In genomic region chr2:147980929-147981479, GRCm38 (mm10) we compare ENCODE assay signal across 20 mouse cellular contexts.
A peak's percentile ranks its signal among the peaks of the same experiment; 100 is the strongest.
DNase-seq lines count a peak whose midpoint lies in the region; ATAC-seq lines count a peak whose summit lies in the region.
"Had no signal": no experiment of that assay in that cellular context is flagged by ENCODE, and none has a peak within 500 bp of the region (broad histone marks: within the 10 kb centered on the region; RNA-seq: fewer than 3 reads in every experiment).

No protein-coding gene starts in this region.

- no peak overlapping the region for H3K27ac ChIP-seq in hindbrain, embryonic 12.5 days
- H3K27ac ChIP-seq in hindbrain, embryonic 13.5 days: no peak overlapping the region
- H3K27ac ChIP-seq in kidney, embryonic 15.5 days: no peak overlapping the region
- H3K27ac ChIP-seq in forebrain, embryonic 10.5 days: no peak overlapping the region
- H3K27ac ChIP-seq: embryonic facial prominence, embryonic 10.5 days; gastrocnemius, adult 2 months; neural tube, embryonic 15.5 days had no signal

- peak; percentile 50 for ATAC-seq in hindbrain, embryonic 12.5 days (ENCODE audit: low FRiP score)
- ATAC-seq in hindbrain, embryonic 13.5 days (ENCODE audit: low FRiP score): no peak
- ATAC-seq in kidney, embryonic 15.5 days (replicated peaks; ENCODE audit: low FRiP score): no peak
- ATAC-seq: forebrain, postnatal 0 days; intestine, postnatal 0 days had no signal

- no peak overlapping the region for H3K4me3 ChIP-seq in hindbrain, embryonic 12.5 days
- H3K4me3 ChIP-seq in hindbrain, embryonic 13.5 days: no peak overlapping the region
- H3K4me3 ChIP-seq in kidney, embryonic 15.5 days (replicated peaks): no peak overlapping the region
- H3K4me3 ChIP-seq in forebrain, embryonic 10.5 days: no peak overlapping the region
- H3K4me3 ChIP-seq: embryonic facial prominence, embryonic 10.5 days; erythroblast, embryonic 14.5 days; gastrocnemius, adult 2 months; liver, embryonic 13.5 days; neural tube, embryonic 15.5 days had no signal

- no peaks in the 10 kb centered on the region for H3K9me3 ChIP-seq in hindbrain, embryonic 12.5 days (replicated peaks)
- no peaks in the 10 kb centered on the region for H3K9me3 ChIP-seq in hindbrain, embryonic 13.5 days
- H3K9me3 ChIP-seq in kidney, embryonic 15.5 days (replicated peaks): no peaks in the 10 kb centered on the region
- no peaks in the 10 kb centered on the region for H3K9me3 ChIP-seq in forebrain, embryonic 10.5 days
- H3K9me3 ChIP-seq: embryonic facial prominence, embryonic 10.5 days; liver, embryonic 13.5 days; neural tube, embryonic 15.5 days had no signal

- WGBS in hindbrain, embryonic 12.5 days: 23% methylated on average over 6 of the region's 6 CpGs
- WGBS in hindbrain, embryonic 13.5 days: 30% methylated on average over 6 of the region's 6 CpGs
- WGBS in kidney, embryonic 15.5 days: 68% methylated on average over 6 of the region's 6 CpGs
- 52% methylated on average over 6 of the region's 6 CpGs for WGBS in forebrain, embryonic 10.5 days

- H3K36me3 ChIP-seq in hindbrain, embryonic 12.5 days: no peaks in the 10 kb centered on the region
- H3K36me3 ChIP-seq in hindbrain, embryonic 13.5 days: no peaks in the 10 kb centered on the region
- no peaks in the 10 kb centered on the region for H3K36me3 ChIP-seq in kidney, embryonic 15.5 days
- H3K36me3 ChIP-seq in forebrain, embryonic 10.5 days (replicated peaks): no peaks in the 10 kb centered on the region
- H3K36me3 ChIP-seq: embryonic facial prominence, embryonic 10.5 days; liver, embryonic 13.5 days; neural tube, embryonic 15.5 days had no signal

- no peak overlapping the region for H3K4me2 ChIP-seq in hindbrain, embryonic 12.5 days (replicated peaks)
- no peak overlapping the region for H3K4me2 ChIP-seq in hindbrain, embryonic 13.5 days
- no peak overlapping the region for H3K4me2 ChIP-seq in kidney, embryonic 15.5 days
- H3K4me2 ChIP-seq: liver, embryonic 13.5 days; neural tube, embryonic 15.5 days had no signal

- DNase-seq in adrenal gland, adult 2 months: peak; percentile 35
- DNase-seq in adrenal gland, adult 18-20 months (ENCODE audit: low spot score in 2 of 2): no peak
- peak; percentile 2 for DNase-seq in retina, postnatal 1 day
- DNase-seq in retina, embryonic 14.5 days (ENCODE audit: low spot score): no peak
- DNase-seq in forebrain, embryonic 10.5 days (ENCODE audit: extremely low spot score, low spot score): no peak
- DNase-seq: cerebellum, adult 9-11 months; forebrain, postnatal 0 days; gastrocnemius, adult 2 months; kidney, postnatal 25 days; layer of hippocampus, adult 9-11 months; liver, embryonic 13.5 days; lung, postnatal 14 days; thymus, postnatal 36 days had no signal

- H3K9ac ChIP-seq in hindbrain, embryonic 12.5 days: no peak overlapping the region
- no peak overlapping the region for H3K9ac ChIP-seq in hindbrain, embryonic 13.5 days
- no peak overlapping the region for H3K9ac ChIP-seq in kidney, embryonic 15.5 days
- H3K9ac ChIP-seq: forebrain, postnatal 0 days; liver, embryonic 13.5 days; neural tube, embryonic 15.5 days had no signal

- 0 out of 2 replicates have a peak, but pooled peaks cover 4% of the 10 kb centered on the region for H3K4me1 ChIP-seq in hindbrain, embryonic 12.5 days
- H3K4me1 ChIP-seq in hindbrain, embryonic 13.5 days (replicated peaks): peaks cover 9% of the 10 kb centered on the region; the same call in 1 of the 2 replicates
- H3K4me1 ChIP-seq in kidney, embryonic 15.5 days: peaks cover 11% of the 10 kb centered on the region; the same call in 1 of the 2 replicates
- H3K4me1 ChIP-seq in forebrain, embryonic 10.5 days: peaks cover 18% of the 10 kb centered on the region
- H3K4me1 ChIP-seq: embryonic facial prominence, embryonic 10.5 days; neural tube, embryonic 15.5 days had no signal

- H3K27me3 ChIP-seq in hindbrain, embryonic 12.5 days: peaks cover 59% of the 10 kb centered on the region
- H3K27me3 ChIP-seq in hindbrain, embryonic 13.5 days: peaks cover 79% of the 10 kb centered on the region
- no peaks in the 10 kb centered on the region for H3K27me3 ChIP-seq in kidney, embryonic 15.5 days
- H3K27me3 ChIP-seq in forebrain, embryonic 10.5 days (ENCODE audit: poor library complexity, severe bottlenecking): peaks cover 65% of the 10 kb centered on the region
- H3K27me3 ChIP-seq: liver, embryonic 13.5 days had no signal

Comparison
In these comparisons a context has a peak if more than half of its experiments do, and no peak if none do; other contexts are left out.
1. DNase-seq: peak in adrenal gland, adult 2 months (single experiment) and retina, postnatal 1 day (single experiment); none in adrenal gland, adult 18-20 months (0 of 2), retina, embryonic 14.5 days (single experiment) and forebrain, embryonic 10.5 days (single experiment).